Mouse (Mus musculus) ES-CJ7 (cell line): ENCODE data around the gene Urgcp.
A peak's percentile ranks its signal among the peaks of the same experiment; 100 is the strongest.

ENCODE experiments used
- DNase-seq: peaks from one replicate; pipeline ENCODE4 v3.0.0; 2011; ENCODE audit warnings: low read depth, low spot score

Urgcp gene

GRCm38 (mm10) chr11:5785732-5786131 is 23.6 kb upstream of the Urgcp start:
- DNase-seq, result no peak

GRCm38 (mm10) chr11:5782199-5782944 is 20.2 kb upstream of the Urgcp start:
- DNase-seq, result peak; percentile 52

- DNase-seq, result no peak
Measured at GRCm38 (mm10) chr11:5780035-5780499, 17.9 kb upstream of the Urgcp start.

- peak; percentile 45 for DNase-seq
Measured at GRCm38 (mm10) chr11:5778481-5778880, 16.3 kb upstream of the Urgcp start.

- DNase-seq, result no peak
Measured at GRCm38 (mm10) chr11:5766019-5766418, 3.8 kb upstream of the Urgcp start.

GRCm38 (mm10) chr11:5762633-5762982 is 432 bp upstream of the Urgcp start:
- peak; percentile 27 for DNase-seq

- DNase-seq, result no peak
Measured at GRCm38 (mm10) chr11:5753755-5754154, 8.4 kb downstream of the Urgcp start.

GRCm38 (mm10) chr11:5744951-5745350 is 17.2 kb downstream of the Urgcp start:
- DNase-seq, result no peak

GRCm38 (mm10) chr11:5742106-5742505 is 20.1 kb downstream of the Urgcp start:
- DNase-seq, result no peak

- DNase-seq, result peak; percentile 81
Measured at GRCm38 (mm10) chr11:5740965-5741627, 21.1 kb downstream of the Urgcp start.

GRCm38 (mm10) chr11:5740599-5740964 is 21.6 kb downstream of the Urgcp start:
- no peak for DNase-seq

- no peak for DNase-seq
Measured at GRCm38 (mm10) chr11:5739846-5740245, 22.3 kb downstream of the Urgcp start.

- DNase-seq, result no peak
Measured at GRCm38 (mm10) chr11:5738888-5739632, 23.1 kb downstream of the Urgcp start.

- DNase-seq, result no peak
Measured at GRCm38 (mm10) chr11:5737137-5737536, 25.0 kb downstream of the Urgcp start.

GRCm38 (mm10) chr11:5734323-5734722 is 27.9 kb downstream of the Urgcp start:
- DNase-seq, result no peak

- DNase-seq, result no peak
Measured at GRCm38 (mm10) chr11:5732401-5732800, 29.8 kb downstream of the Urgcp start.

- DNase-seq, result no peak
Measured at GRCm38 (mm10) chr11:5729582-5729981, 32.6 kb downstream of the Urgcp start.

- DNase-seq, result no peak
Measured at GRCm38 (mm10) chr11:5718611-5719354, 43.4 kb downstream of the Urgcp start.

GRCm38 (mm10) chr11:5716938-5717705 is 45.1 kb downstream of the Urgcp start:
- peak; percentile 68 for DNase-seq

GRCm38 (mm10) chr11:5716246-5716645 is 45.9 kb downstream of the Urgcp start:
- no peak for DNase-seq

GRCm38 (mm10) chr11:5715630-5716105 is 46.5 kb downstream of the Urgcp start, which contains the start of gene Mrps24:
Gene Mrps24, minus strand, starts transcription at chr11:5715680.
- DNase-seq, result no peak
